Mouse (Mus musculus) G1E-ER4 (cell line): ENCODE measurements around the gene Cd48. TPM values are rescaled to one million over a fixed set of nuclear protein-coding genes. Genes with fewer than 3 reads are reported as not detected.
A peak's percentile ranks its signal among the peaks of the same experiment; 100 is the strongest.

Experiments used
- GATA1 ChIP-seq: IDR thresholded peaks from one replicate; pipeline ENCODE4 v1.8.0; 2012; ENCODE audit warnings: low read length, inconsistent platforms
- polyA plus RNA-seq: library from polyadenylated mRNA; stranded (reverse); fragments of >175 nt; gene quantifications from 2 replicates; pipeline ENCODE4 v1.2.3, GENCODE M21; 2012

The Cd48 gene
- not detected in 2 replicates for polyA plus RNA-seq

DNA sequence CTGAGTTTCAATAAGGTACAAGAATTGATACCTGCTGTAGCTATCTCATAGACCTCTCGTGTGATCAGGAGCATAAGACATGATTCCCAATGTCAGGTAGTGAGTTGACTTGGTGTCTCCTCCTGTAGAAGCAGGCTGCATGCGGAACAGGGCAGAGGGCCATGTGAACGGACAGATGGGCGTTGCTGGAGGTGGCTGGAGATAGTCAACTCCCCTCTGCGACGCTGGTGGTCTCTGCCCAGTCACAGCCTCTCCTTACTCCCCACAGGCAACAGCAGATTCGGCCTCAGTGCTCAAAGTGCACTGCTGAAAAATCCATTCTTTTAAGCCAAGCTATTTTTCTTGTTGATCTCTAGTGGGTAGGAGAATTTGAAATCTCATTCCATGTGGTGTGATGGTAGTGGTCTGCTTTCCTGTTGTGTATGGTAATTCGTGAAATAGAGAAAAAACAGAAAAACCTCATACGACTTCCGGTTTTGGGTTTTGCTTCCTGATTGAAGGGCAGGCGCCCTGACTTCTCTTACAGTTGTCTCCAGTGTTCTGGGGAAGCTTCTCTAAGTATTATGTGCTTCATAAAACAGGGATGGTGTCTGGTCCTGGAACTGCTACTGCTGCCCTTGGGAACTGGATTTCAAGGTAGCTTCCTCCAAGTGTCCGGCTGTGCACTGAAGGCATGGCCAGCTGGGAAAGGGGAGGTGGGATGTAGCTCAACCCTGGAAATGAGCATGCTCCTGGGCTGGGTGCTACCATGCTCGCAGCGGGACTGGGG lies at the start of gene Cd48:
Cd48 (plus strand) TSS at position 479 of the 769 bp plus-strand sequence.
- no peak for TF ChIP-seq GATA1

DNA sequence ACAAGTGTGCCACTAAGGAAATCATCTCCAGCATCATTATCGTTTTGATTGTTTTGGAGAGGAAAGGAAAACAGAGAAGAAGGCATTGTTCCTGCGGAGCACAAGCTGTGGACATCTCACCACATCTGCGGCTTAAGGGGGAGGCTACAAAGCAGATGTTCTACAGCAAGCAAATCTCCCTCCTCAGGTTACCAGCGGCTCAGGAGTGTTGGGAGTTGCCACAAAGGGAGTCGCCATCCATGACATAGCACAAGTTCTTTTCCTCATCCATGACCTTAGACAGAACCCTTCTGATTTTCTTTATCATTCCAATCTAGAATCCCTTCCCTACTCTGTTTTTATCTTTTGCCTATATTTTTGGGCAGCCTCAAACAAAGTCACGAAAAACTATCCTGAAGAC lies 46.1 kb upstream of the Cd48 start:
- no peak for TF ChIP-seq GATA1

DNA sequence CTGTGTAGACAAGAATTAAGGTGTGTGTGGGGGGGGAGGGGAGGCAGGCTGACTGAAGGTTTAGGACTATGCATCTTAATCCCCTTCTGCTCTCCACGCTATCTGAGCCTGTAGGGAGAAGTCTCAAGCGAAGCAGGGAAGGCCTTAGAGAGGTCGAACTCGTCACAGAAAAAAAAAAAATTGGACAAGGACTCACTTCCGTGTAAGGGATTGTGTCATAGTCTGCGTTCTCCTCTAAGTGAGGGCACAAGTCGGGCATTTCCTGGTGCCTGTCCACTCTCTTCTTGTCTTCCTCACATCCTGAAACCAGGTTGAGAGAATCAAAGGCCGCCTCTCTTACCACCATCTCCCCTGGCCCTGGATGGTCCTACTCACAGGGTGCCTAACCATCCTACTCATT lies 44.7 kb upstream of the Cd48 start:
- TF ChIP-seq GATA1 = no peak

DNA sequence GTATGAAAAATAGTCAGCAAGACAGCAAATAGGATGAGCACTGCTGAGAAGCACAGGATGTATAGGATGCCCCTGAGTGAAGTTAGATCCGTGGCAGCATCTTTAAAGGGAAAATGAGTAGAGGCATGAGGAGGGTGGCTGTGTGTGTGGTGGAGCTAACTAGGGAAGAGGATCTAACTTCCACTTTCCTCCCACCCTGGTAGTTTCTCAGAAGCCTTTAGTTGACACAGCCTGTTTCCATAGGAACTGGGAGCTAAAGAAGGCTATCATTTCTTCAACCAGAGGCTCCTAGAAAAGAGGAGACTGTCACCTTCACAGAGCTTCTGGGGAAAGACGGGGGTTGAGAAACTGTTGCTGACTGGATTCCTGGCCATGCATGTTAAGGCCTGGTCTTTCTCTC lies 43.1 kb upstream of the Cd48 start:
- TF ChIP-seq GATA1 = no peak

DNA sequence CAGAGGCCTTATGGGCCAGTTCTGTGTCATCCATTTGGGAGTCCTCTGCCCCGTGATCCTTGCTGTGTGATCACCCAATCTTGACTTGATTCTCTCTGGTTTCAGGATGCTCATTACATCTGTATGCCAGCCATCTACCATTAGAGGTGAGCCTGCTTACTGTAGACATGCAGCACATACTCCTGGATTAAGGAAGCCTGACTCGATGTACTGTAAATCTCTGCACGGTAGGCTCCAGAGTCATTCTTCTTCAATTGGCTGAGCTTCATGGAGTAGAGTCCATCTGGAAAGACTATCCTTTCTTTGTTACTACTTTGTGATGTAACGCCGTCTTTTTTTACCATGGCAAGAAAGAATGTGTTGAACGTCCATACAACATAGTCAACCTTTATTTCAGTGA lies 41.0 kb upstream of the Cd48 start:
- no peak for TF ChIP-seq GATA1

DNA sequence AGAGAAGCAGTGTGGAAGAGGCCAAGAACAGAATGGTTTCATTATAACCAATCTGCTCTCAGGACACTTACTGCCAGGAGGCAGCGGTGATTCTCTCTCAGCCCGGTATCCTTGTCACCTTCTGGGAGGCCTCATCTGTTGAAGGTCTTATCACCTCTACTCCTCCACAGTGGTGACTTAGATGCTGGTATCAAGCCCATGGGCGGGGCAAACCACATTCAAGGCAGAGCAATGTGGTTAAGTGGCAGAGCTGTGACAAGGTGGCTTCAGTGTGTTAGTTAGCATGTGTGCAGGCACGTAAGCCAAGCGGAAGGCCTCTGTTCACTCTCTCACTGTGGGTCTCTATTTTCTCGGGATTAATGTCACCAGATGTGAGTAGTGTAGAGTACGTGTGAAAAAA lies 38.2 kb upstream of the Cd48 start:
- peak; percentile 67 for TF ChIP-seq GATA1

DNA sequence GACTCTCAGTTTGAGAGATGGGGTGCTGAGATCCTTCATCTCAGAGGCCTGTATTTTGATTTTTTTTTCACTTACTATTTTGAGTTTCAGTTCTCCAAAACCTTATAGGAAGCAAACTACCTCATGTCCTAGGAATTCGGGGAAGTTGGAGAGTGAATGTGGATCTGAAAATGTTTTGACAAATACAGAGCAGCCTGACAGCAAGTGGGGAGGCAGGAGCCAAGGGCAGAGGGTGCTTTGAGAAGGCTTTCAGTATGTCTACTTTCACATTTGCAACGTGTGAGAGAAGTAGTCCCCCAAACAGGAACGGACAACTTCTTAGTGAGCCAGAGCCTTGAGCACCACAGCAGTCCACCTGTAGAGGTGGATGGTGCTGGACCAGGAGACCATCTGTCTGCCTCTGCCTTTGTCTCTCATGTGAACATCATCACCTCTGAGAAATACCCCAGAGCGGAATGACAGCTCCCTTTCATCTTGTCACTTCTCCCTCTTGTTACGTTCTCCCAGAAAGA lies 35.3 kb upstream of the Cd48 start:
- TF ChIP-seq GATA1 = no peak

DNA sequence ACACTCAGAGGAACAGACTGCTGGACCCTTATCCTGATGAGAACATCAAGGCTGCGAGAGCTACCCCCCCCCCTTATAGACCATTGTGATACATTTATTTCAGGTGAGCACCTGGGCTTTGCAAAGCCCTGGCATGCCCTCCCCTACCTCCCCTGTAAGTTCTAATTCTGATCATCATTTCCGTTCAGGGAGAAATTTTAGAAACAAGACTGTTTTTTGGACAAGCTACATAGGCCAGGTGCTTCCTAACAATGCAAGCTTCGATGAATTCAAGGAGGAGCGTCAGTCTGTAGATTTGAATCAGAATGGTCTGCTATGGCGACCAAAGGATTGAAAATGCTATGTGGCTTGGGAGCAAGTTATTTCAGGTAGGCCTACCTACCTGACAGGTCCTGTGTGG lies 34.1 kb upstream of the Cd48 start:
- no peak for TF ChIP-seq GATA1

DNA sequence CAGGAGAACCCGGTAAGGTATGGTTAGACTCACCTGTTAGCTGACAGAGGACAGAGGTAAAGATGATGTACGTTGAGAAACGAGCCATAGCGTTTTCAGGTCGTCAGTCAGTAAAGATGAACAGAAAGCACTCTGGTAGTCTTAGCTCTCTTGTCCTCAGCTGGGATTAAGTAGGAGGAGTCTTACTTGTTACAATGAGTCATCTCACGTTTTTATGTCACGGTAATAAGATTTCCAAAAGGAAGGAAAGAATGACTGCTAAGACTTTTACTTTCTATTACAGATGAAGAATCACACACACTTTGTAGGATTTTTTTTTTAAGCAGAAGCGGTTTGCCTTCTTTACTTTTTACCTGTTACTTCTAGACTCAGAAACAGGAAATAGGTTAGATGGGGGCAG lies 33.0 kb upstream of the Cd48 start:
- no peak for TF ChIP-seq GATA1

DNA sequence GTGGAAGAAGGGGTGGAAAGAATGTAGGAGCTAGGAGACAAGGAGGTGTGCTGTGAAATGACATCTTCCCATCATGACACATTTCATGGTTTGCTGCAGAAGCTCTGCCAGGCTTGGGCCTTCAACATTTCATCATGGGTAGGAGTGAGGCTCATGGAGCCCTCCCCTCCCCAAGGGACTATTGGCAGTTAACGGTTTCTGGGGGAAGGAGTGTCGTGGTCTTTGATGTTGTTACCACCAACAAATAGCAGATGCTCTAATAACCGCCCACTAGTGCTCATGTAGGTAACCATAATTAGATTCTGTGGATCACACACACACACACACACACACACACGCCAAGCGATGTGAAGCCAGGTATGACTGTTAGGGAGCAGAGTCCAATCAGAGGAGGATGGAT lies 29.1 kb upstream of the Cd48 start, which contains the start of gene Slamf7:
Slamf7 (minus strand) TSS at position 302 of the 400 bp plus-strand sequence.
- TF ChIP-seq GATA1 = no peak

DNA sequence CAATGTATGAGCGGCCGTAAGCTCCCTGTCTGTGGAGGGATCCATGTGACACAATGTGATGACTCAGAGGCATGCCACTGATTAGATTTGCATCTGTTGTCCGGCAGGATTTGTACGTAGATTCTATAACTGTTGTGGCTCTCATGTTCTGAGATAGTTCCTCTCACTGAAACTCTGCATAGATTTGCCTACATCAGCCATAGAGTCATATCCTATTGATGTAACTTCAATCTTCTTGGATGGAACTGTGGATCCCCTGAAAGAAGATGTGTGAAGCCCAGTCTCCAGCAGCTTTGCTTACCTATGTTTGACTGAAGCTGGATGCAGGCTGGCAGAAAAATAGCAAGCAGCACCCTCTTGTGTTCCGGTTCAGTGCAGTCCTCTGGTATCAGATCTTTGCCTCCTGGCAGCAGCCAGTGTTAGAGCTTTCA lies 23.2 kb upstream of the Cd48 start:
- no peak for TF ChIP-seq GATA1

DNA sequence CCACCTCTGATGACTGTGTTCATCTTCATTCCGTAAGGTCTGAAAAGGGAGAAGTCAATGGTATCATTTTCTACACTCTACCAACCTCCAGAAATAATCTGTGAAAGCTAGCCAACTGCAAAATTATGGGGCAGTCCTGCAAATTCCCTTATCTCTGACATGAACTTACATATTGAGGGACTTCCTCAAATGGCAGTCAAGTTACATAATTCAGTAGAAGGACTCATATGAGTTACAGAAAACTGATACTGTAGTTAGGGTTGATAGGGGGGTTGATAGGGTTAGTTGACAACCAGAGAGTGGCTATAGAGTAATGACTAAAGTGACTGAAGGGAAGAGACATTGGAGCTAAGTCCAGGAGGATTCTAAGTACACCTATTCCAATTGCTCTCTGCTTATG lies 21.4 kb upstream of the Cd48 start:
- TF ChIP-seq GATA1 = peak; percentile 59

DNA sequence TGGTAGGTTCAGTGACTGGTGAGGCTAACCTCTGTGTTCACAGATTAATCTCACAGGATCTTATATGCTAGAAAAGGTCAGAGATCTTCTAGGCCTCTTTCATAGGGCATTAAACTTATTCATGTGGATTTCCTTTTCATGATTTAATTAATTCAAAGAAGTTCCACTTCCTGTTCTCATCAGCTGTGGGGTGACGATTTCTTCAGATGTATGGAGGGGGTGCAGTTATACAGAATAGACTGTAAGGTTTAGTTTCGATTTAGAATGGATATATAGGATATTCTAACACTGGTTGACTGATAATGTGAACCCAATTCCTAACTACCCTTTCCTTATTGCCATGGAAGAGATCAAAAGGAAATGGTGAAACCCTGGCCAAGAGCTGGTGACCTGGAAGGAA lies 20.3 kb upstream of the Cd48 start:
- TF ChIP-seq GATA1 = no peak

DNA sequence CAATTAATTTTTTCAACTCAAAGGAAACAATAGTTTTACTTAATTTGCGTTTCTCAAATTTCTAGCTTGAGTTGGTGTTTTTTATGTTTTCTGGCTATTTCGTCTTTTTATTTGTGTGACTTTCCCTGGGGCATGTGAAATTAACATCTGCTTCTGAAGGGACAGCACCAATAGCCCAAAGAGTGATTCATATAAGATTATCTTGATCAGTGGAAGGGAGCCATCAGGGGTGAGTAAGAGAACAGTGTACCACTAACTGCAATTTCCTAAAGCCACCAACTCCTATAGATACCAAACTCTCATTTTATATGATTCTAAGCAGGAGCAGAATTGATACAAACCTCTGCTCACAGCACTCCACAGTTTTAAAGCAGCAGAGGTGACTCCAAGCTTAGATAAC lies 18.1 kb upstream of the Cd48 start:
- TF ChIP-seq GATA1 = no peak

DNA sequence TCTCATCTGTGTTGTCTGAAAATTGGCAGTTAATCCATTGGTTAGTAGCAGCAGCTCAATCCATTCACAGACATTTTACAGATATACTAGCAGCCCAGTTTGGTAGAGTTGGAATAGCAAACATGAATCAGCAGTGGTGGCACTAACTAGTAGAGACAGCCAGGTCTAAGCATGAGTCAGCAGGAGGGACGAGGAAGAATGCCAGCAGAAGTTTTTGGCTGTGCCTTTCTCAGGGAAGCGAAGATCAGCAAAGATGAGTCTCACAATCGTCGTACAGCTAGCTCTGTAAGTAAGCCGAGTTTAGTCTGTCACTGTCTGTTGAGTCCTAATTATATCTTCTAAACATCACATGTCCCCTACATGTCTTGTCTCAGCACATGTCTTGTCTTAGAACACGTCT lies 15.5 kb upstream of the Cd48 start:
- TF ChIP-seq GATA1 = no peak

DNA sequence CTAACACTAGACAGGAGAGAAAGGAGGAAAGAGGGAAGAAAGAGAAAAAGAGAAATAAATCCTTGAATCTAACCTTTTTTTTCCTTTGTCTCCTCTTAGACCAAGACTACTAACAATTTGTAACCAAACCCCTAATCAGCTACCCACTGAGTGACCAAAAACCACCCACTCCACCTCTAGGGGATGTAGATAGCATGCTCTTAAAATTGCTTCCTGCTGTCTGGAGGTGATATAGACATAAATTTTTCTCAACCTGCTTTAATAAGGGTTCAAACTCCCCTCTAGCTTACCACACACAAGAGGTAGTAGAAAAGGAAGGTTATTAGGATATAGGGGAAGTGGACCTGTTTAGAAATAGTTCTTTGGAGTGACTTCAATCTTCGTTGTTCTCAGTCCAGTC lies 14.6 kb upstream of the Cd48 start:
- TF ChIP-seq GATA1 = no peak

DNA sequence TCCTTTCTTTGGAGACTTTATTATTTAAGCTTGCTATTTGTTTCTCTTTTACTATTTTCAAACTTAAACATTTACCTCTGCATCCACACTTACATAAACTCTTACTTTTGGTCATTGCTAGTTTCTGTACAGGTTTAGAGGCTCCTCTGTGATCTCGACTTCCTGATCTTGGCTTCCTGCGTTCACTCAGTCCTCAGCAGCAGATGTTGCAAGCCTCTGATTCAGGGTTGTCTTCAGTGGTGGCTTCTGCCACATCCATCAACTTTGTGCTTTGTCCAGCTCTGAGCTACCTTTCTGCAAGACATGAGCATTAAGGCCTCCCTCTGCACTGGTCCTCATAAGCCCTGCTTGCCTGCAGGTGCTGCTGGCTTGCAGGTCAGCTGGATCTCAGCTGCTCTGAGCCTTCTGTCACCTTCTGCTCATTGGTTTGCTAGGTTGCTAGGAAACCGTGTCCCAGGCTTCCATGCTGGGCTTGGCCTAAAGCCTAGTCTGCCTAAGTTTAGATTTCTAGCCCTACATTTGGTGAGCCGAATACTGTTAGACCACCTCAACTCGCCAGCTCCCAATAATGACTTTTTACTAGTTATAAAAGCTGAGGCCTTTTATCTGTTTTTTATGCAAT lies 8.8 kb upstream of the Cd48 start:
- no peak for TF ChIP-seq GATA1
